Mouse (Mus musculus) ES-CJ7 (cell line): ENCODE results near the gene Taar2.

Source experiments
- DNase-seq: peaks from one replicate; pipeline ENCODE4 v3.0.0; 2011; ENCODE audit warnings: low read depth, low spot score

The Taar2 gene

DNA sequence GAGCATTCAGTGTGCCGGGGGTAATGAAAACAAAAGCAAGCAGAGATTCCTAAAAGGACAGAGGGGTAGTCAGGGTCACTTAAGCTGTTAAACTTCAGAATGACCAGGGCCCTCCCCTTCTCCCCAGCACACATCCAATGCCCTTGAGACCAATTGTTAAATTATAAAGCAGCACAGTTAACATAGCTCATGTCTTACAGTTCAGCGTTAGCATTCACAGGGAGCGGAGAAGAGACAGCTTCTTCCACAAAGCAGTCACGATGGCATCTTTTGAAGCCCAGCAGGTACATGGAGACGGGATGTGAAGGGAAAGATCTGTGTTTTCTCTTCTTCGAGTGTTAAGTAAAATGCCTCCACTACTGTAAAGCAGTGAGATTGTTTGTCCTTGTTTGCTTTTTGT, at the start of gene Taar2:
Taar2 (plus strand) TSS at position 261 of the 400 bp plus-strand sequence.
- DNase-seq: no peak

DNA sequence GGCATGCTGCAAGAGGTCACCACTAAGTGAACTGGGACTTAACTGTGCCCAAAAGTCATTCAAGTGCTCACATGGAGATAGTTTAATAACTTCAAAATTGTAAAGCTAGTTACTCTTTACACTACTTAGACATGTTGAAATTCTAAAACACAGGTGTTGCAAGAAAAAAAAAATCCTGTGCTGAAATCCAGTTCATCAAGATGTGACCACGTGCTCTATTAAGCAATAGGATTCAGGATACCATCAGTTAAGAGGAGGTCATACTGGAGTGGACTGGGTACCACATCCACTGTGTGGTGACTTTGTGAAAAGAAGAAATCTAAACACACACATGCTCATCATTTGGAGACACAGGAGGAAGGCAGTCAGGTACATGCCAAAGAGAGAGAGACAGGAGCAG, 45.4 kb upstream of the Taar2 start:
- DNase-seq: no peak

DNA sequence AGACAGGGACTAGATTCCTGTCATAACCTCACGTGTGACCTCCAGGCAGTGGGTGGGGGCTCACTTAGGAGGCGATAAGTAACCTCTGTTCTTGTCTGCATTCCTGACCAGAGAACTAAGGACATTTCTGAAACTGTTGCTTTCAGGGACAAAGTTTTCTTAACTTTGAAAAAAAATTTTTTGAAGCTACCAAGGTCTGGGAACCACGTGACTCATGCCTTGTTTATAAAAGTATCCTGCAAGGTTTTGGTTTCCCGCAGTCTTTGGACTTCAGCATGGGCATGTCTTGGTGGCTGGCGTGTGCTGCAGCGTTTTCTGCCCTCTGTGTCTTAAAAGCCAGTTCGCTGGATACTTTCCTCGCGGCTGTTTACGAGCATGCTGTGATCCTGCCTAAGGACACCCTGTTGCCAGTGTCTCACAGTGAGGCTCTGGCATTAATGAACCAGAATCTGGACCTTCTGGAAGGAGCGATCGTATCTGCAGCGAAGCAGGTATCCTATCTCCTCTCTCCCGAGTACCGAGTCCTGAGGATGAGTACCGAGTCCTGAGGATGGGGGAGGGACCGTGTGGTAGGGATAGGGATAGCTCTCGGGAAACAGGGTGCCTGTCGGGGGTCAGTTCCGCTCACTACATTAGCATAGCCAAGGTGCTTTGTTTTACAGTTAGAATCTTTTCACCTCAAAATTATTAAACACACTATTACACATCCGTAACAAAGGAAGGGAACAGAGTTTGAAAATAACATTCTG, 43.6 kb upstream of the Taar2 start, which contains the start of gene Vnn1:
Vnn1 (plus strand) TSS at position 88 of the 749 bp plus-strand sequence.
- DNase-seq: no peak

DNA sequence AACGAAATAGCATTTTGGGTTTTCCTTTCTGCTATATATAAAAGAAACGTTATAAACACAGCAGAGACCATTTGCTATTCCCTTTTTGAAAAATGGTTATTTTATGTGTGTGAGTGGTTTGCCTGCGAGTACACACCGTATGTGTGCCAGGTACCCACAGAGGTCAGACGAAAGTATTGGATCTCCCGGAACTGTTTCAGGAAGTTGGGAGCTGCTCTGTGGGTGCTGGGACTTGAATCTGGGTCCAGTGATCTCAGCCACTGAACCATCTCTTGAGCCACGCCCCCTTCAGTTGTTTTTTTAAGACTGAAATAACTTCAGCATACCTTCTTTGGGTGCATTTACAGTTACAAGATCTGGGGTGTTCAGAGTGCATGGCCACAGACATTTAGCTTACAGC, 43.0 kb upstream of the Taar2 start:
- DNase-seq: no peak

DNA sequence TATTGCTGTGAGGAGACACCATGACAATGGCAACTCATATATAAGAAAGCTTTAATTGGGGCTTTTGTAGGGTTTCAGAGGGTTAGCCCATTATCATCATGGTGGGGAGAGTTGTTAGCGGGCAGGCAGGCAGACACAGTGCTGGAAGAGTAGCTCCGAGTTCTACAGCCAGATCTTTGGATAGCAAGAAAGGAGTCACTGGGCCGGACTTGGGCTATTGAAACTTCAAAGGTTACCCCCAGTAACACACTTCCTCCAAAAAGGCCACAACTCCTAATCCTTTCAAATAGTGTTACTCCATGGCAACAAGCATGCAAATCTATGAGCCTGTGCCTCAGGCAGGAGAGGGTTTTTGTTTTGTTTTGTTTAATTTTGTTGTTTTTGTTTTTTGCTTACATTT, 37.3 kb upstream of the Taar2 start:
- no peak for DNase-seq

DNA sequence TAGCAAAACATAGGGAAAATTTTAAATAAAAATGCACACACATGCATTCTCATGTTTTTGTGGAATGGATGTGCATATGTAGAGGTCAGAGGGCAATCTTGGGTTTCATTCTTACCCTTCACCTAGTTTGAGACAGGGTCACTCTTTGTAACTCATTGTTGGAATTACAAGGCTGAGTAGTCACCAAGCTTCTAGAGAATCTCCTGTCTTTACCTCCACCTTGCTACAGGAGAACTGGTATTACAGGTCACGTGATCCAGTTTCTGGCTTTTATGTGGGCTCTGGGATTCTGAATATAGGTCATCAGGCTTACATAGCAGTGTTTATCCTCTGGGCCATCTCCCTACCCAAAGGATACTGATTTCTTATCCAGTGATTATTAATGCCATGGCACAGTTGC, 32.7 kb upstream of the Taar2 start:
- no peak for DNase-seq

DNA sequence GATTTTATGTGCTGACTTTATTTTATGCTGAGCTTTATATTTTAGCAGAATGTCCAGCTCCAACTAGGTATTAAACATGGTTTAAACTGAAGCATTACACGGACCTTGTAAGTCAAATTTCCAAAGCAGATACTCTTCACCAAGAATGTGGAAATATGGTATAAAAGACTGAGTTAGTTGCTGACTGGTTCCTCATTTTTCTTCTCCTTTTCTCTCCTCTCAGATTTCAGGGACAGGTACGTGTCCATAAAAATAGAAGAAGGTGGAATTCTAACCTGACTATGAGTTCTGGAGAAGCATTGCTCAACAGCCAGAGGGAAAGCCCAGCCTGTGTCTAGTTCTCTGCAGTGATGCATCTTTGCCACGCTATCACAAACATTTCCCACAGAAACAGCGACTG, 18.3 kb upstream of the Taar2 start, which contains the start of gene Taar1:
Taar1 (plus strand) TSS at position 301 of the 400 bp plus-strand sequence.
- DNase-seq: no peak

DNA sequence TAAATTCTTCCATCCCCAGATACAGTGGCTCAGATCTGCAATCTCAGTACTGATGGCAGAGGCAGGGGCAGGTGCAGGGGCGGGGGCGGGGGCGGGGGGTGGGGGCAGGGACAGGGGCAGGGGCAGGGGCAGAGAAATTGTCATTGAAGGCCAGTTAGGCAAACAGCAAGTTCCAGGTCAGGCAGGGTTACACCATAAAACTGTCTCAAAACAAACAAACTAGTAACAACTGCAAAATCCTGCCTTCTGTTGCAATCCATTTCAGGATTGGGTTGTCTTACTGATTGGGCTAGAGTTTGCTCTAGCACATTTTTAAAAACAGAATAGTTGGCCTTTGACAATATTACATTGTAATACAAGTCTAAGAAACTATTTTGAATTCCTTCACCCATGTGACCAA, 15.9 kb upstream of the Taar2 start:
- DNase-seq: no peak

DNA sequence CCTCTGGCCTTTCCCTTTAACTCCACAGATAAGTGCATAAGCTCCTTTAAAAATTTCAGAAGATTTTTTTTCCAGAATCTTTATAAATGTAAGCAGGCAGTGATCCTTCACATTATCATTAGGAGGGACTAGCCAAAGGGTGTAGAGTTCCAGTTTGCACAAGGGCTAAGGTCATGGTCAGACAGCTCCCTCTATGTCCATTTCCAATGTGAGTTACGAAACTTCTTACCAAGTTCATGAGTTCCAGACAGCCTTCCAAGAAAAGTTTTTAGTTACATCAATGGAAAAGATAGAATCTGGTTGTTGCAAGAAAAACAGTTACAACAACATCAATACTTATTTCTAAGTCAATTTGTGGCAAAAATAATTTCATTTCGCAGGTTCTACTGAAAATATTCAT, 14.4 kb upstream of the Taar2 start:
- no peak for DNase-seq

DNA sequence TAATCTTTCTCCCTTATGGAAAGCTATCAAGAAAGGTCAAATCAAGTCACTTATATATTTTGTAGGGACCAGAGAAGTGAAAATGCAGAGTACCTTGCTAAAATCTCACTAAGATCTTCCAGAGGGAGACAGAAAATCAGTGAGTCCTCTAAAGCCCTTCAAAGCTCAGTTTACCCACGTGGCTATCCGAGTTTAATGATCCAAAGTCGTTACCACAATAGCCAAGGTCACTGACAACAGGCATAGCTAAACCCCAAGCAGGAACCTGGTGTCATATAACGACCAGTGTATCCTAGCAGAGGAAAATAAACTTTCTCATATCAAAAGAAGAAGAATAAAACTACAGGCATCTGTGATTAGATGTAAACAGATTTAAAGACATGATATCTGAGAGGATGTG, 759 bp upstream of the Taar2 start:
- peak; percentile 43 for DNase-seq

DNA sequence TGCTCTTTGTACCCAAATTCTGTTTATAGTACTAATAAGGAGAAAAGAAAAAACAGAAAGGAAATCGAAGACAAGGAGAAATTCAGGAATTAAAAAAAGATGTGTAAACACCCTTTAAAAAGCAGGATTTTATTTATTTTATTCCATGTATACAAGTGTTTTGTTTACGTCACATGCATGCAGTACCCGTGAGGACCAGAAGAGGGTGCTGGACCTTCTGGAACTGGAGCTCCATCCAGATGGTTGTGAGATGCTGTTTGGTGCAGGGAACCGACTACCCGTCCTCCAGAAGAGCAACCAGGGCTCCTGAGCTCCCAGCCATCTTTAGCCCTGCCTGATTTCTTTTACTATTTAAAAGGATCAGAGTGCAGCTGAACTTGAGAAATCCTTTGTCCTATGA, 4.1 kb downstream of the Taar2 start:
- peak; percentile 87 for DNase-seq

DNA sequence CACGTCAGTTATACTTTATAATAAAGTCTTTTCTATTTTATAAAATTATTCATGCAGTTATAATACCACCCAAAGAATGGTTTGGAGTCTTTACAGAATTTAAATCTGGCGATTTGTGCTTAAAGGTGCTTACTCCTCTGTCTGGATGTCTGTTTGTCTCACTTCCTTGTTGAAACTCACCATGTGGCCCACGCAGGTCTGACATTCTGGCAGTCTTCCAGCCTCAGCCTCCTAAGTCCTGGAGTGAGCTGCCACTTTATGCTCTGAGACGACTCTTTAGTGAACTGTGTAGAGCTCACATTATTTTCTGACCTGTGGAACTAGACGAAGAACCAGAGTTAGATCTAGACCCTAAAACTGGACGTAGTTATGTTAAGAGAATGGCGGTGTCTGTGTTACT, 9.7 kb downstream of the Taar2 start:
- DNase-seq: no peak

DNA sequence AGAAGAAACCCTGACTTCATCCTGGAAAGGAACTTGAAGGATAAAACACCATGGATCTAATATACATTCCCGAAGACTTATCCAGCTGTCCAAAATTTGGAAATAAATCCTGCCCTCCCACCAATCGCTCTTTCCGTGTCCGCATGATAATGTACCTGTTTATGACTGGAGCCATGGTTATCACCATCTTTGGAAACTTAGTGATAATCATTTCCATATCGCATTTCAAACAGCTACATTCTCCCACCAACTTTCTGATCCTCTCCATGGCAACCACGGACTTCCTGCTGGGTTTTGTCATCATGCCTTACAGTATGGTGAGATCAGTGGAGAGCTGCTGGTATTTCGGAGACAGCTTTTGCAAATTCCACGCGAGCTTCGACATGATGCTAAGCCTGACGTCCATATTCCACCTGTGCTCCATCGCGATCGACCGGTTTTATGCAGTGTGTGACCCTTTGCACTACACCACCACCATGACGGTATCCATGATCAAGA, 11.2 kb downstream of the Taar2 start, which contains the start of gene Taar3:
Taar3 (plus strand) TSS at position 51 of the 498 bp plus-strand sequence.
- DNase-seq: no peak

DNA sequence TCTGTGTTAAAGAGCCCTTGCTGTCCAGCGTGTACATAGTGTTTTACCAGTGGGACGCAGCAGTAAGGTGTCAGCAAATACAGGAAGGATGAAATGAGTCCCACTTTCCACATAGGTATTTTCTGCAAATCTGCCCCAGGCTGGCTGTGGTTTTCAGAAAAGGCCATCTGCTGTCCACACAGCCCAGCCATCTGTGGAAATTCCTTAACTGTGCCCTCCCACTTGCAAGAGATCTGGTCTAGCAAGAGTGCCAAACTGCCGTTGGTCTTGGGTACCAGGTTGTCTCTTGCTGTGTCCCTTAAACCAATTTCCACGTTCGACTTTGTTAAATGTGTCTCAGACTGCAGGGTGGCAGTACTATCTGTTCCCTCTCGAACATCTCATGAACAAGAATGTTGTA, 13.3 kb downstream of the Taar2 start:
- DNase-seq: no peak

DNA sequence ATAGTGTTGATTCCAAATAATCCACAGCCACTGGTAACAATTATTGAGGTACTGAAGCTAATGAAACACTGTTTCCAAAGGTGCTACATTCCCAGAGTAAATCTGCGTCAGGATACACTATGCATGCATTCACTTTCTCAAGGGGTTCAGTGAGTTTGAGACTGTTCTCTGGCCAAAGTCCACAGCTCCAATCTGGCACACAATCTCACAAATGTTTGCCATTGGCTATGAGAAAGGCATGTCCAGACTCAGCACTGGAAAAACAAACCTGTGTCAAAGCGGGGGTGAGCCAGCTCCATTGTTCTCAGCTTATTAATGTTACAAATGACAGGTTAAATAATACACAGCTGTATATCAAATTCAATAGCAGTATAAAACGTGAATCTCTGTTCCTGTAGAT, 20.7 kb downstream of the Taar2 start:
- no peak for DNase-seq

DNA sequence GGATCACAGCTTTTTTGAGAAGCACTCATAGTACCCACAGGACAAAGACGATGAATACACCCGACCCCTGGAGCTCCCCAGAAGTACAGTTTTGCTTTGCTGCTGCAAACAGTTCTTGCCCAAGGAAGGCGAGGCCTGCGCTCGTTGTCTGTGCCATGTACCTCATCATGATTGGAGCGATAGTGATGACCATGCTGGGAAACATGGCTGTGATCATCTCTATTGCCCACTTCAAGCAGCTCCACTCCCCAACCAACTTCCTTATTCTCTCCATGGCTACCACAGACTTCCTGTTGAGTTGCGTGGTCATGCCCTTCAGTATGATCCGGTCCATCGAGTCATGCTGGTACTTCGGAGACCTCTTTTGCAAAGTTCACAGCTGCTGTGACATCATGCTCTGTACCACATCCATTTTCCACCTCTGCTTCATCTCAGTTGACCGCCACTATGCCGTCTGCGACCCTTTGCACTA, 22.1 kb downstream of the Taar2 start, which contains the start of gene Taar4:
Taar4 (plus strand) TSS at position 51 of the 472 bp plus-strand sequence.
- no peak for DNase-seq

DNA sequence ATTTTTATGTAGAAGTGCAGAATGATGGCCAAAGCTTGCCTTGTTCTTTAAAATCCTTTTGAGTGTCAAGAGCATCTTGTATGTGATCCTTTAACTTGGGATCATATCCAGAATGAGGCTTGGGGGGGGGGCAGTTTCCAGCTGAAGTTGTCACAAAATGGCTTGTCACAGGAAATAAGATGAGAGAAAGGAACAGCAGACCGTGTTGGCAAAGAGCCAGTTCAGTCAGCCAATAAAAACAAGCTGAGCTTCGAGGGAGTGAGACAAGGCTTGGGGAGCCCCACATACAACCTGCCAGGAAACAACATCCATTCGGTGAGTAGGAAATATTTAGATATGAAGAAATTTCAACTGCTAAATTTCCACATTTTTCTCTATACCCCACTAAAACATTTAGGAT, 25.1 kb downstream of the Taar2 start:
- no peak for DNase-seq

DNA sequence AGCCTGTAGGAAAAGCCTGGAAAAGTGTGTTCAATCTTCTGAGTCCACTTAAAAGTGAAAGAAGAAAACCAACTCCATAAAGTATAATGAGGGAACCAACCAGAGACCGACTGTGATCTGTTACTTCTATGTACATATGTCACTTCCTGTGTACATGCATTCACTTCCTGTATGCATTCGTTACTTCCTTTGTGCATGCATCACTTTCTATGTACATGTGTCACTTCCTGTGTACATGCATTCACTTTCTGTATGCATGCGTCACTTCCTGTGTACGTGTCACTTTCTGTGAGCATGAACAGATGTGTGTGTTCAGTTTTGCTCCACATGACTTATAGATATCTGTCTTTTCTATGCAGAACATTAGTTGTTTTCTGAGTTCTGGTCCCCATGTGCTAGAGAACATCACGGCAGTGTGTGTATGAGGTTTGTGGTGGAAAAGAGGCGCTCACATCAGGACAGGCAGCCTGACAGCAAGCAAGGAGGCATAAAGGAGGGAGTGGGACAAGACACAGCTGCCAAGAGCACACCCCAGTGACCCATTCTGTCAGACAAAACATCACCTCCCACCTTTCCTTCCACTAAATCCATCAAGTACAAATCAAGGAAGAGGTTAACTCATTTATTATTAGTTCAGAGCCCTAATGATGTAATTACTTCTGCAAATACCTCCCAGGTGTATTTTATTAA, 26.7 kb downstream of the Taar2 start:
- DNase-seq: no peak

DNA sequence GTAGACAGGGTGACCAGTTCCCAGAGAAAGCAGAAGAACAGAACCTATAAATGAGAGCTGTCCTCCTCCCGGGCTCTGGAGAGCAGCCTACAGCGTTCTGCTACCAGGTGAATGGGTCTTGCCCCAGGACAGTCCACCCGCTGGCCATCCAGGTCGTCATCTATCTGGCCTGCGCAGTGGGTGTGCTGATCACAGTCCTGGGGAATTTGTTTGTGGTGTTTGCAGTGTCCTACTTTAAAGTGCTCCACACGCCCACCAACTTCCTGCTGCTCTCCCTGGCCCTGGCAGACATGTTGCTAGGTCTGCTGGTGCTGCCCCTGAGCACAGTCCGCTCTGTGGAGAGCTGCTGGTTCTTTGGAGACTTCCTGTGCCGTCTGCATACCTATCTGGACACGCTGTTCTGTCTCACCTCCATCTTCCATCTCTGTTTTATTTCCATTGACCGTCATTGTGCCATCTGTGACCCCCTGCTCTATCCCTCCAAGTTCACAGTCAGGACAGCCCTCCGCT, 32.3 kb downstream of the Taar2 start, which contains the start of gene Taar5:
Taar5 (plus strand) TSS at position 51 of the 510 bp plus-strand sequence.
- no peak for DNase-seq

DNA sequence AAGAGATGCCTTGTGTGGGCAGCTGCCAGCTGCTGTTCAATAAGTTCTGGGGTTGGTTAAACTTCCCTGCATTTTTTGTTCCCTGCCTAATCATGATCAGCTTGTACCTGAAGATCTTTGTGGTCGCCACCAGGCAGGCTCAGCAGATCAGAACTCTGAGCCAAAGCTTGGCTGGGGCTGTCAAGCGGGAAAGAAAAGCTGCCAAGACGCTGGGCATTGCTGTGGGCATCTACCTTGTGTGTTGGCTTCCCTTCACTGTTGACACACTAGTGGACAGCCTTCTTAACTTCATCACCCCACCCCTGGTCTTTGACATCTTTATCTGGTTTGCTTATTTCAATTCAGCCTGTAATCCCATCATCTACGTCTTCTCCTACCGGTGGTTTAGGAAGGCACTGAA, 32.9 kb downstream of the Taar2 start:
- no peak for DNase-seq

DNA sequence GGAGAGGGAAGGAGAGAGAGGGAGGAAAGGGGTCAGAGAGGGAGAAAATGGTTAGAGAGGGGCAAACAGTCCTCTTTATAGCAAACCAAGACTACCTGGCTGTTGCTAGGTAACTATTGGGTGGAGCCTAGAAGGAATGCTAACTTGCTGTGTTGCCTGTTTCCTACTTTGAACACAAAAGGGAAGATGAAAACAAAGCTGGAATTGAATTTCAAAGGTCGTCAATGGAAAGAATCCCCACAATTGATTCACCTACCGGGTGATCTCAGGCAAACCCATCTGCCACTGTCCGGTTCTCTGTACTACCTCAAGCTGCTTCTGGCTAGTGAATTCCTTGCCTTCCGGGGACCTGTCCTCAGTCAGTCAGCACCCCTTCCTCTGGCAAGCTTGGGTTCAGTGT, 39.6 kb downstream of the Taar2 start:
- peak; percentile 79 for DNase-seq
